Comparison of ENCODE assay signal across 14 mouse cellular contexts in the genomic region with DNA sequence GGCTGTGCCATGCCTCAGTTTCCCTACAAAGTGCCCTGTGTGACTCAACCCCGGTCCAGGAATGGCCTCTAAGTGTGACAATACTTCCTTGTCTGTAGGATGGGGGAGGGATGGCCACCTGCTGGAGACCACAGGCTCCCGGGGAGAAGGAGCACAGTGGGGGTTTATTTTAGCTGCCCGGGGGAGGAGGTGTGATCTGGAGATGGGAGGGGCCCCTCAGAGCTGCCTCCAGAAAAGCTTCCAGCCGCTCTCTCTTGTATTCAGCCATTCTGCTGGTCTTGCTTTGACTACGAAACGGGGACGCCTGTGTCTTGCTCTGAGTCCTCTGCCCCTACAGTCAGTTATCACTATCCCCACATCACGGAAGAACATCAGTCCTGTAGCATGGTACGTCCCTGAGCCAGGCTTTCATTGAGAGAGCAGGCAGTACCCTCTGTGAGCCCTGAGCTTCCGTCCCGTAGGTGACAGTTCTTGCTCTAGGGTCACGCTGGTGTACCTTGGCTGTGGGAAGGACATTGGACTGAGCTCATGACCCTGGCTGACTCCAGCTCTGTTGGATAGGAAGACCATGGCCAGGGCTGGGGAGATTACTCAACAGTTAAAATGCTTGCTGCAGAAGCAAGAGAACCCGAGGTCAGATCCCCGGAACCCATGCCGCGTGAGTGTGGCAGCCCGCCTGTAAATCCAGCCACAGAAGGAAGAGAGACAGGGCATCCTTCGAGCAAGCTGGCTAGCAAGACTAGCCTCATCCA. TPM values are rescaled to one million over a fixed set of nuclear protein-coding genes. Genes with fewer than 3 reads are reported as not detected.
DNase-seq lines count a peak whose midpoint lies in the region; ATAC-seq and TF ChIP-seq lines count a peak whose summit lies in the region.
"Had no signal": no experiment of that assay in that cellular context is flagged by ENCODE, and none has a peak within 500 bp of the region (broad histone marks: within the 10 kb centered on the region; RNA-seq: fewer than 3 reads in every experiment).

No protein-coding gene starts in this region.

- H3K9ac ChIP-seq in liver, embryonic 11.5 days (ENCODE audit: low read depth, low read length), result no peak overlapping the region
- no peak overlapping the region for H3K9ac ChIP-seq in stomach, postnatal 0 days (ENCODE audit: low read length)

- H3K27ac ChIP-seq in layer of hippocampus, adult 2 months, result peak overlapping the region; percentile 59
- no peak overlapping the region for H3K27ac ChIP-seq in liver, embryonic 11.5 days (ENCODE audit: low read depth, low read length)
- H3K27ac ChIP-seq in stomach, postnatal 0 days (replicated peaks), result no peak overlapping the region
- H3K27ac ChIP-seq: embryonic facial prominence, embryonic 10.5 days had no signal

- H3K4me2 ChIP-seq in liver, embryonic 11.5 days, result no peak overlapping the region
- no peak overlapping the region for H3K4me2 ChIP-seq in stomach, postnatal 0 days (replicated peaks; ENCODE audit: low read depth)

- 58% methylated on average over 18 of the region's 18 CpGs for WGBS in liver, embryonic 11.5 days
- WGBS in stomach, postnatal 0 days, result 62% methylated on average over 18 of the region's 18 CpGs

- 0 out of 2 replicates have a peak, but pooled peaks have one; percentile 35 for ATAC-seq in liver, embryonic 11.5 days (replicated peaks; ENCODE audit: low FRiP score)
- no peak for ATAC-seq in stomach, postnatal 0 days (ENCODE audit: low FRiP score, low TSS enrichment)
- ATAC-seq: lung, postnatal 0 days had no signal

- peak; percentile 74 for DNase-seq in adrenal gland, adult 2 months
- no peak for DNase-seq in adrenal gland, postnatal 25 days
- no peak for DNase-seq in layer of hippocampus, adult 2 months (ENCODE audit: low spot score in 2 of 2)
- no peak for DNase-seq in layer of hippocampus, postnatal 10 days (ENCODE audit: low spot score in 2 of 2)
- DNase-seq in liver, embryonic 11.5 days (ENCODE audit: low spot score), result no peak
- peak; percentile 74 to 82 for DNase-seq in right cerebral cortex, postnatal 36 days (ENCODE audit: low spot score in 2 of 2)
- DNase-seq in stomach, postnatal 0 days (ENCODE audit: low spot score), result no peak
- no peak for DNase-seq in cerebellum, adult 18-20 months
- DNase-seq: cerebellum, adult 11-12 months; heart, postnatal 4 days had no signal

- no peaks in the 10 kb centered on the region for H3K36me3 ChIP-seq in liver, embryonic 11.5 days (ENCODE audit: control insufficient read depth, insufficient read depth, low read length)
- no peaks in the 10 kb centered on the region for H3K36me3 ChIP-seq in stomach, postnatal 0 days (ENCODE audit: control insufficient read depth, insufficient read depth, low read length)

- TF ChIP-seq EP300 in stomach, postnatal 0 days (optimal IDR thresholded peaks at IDR 0.05), result no peak

- H3K4me1 ChIP-seq in liver, embryonic 11.5 days (replicated peaks; ENCODE audit: control insufficient read depth, insufficient read depth, low read length), result peaks cover 16% of the 10 kb centered on the region
- H3K4me1 ChIP-seq in stomach, postnatal 0 days (replicated peaks; ENCODE audit: control insufficient read depth, insufficient read depth), result no peaks in the 10 kb centered on the region

- no peak for TF ChIP-seq CTCF in layer of hippocampus, adult 2 months (conservative IDR thresholded peaks at IDR 0.05)
- TF ChIP-seq CTCF in stomach, postnatal 0 days (IDR thresholded peaks at IDR 0.05; ENCODE audit: low read depth), result no peak

- 0 out of 2 replicates have a peak, but pooled peaks cover 5% of the 10 kb centered on the region for H3K9me3 ChIP-seq in liver, embryonic 11.5 days (ENCODE audit: control insufficient read depth, low read length)
- no peaks in the 10 kb centered on the region for H3K9me3 ChIP-seq in stomach, postnatal 0 days (ENCODE audit: control insufficient read depth, low read length)

- H3K4me3 ChIP-seq in layer of hippocampus, adult 2 months, result no peak overlapping the region
- H3K4me3 ChIP-seq in liver, embryonic 11.5 days (ENCODE audit: low read depth, low read length), result no peak overlapping the region
- H3K4me3 ChIP-seq in stomach, postnatal 0 days (ENCODE audit: low read depth, low read length), result no peak overlapping the region
- H3K4me3 ChIP-seq: embryonic facial prominence, embryonic 10.5 days had no signal

- no peaks in the 10 kb centered on the region for H3K27me3 ChIP-seq in liver, embryonic 11.5 days (replicated peaks; ENCODE audit: control insufficient read depth, insufficient read depth, low read length)
- H3K27me3 ChIP-seq in stomach, postnatal 0 days (ENCODE audit: control insufficient read depth, insufficient read depth, low read length), result no peaks in the 10 kb centered on the region

RNA-seq across cellular contexts. Expression of a gene that starts 12.5 kb away (rescaled TPM):
- total RNA-seq in adrenal gland, adult 2 months (2021), result 1 to 10 TPM; 5.9 to 7.5 TPM
- 23.2 and 31.8 TPM in 2 replicates for polyA plus RNA-seq in adrenal gland, adult 2 months (2012; rRNA removed)
- total RNA-seq in adrenal gland, postnatal 25 days (2021), result 10.4 and 11.1 TPM in 2 replicates
- 10 to 100 TPM; 92.3 to 97.6 TPM for total RNA-seq in layer of hippocampus, adult 2 months (2021)
- 100 to 1,000 TPM; 182 to 196 TPM for total RNA-seq in layer of hippocampus, postnatal 10 days (2021)
- 6.2 and 6.4 TPM in 2 replicates for polyA plus RNA-seq in liver, embryonic 11.5 days (2014; fragmentation: Nextera tagmentation; extraction: Ambion mirVana)
- polyA plus RNA-seq in stomach, postnatal 0 days (2015; fragmentation: Nextera tagmentation; extraction: Ambion mirVana), result 5.3 TPM in 2 replicates

RNA-seq across cellular contexts. Expression of a gene that starts 26.8 kb away (rescaled TPM):
- total RNA-seq in adrenal gland, adult 2 months (2021), result 10 to 100 TPM; 51.7 to 52.4 TPM
- polyA plus RNA-seq in adrenal gland, adult 2 months (2012; rRNA removed), result 90.8 and 100.0 TPM in 2 replicates
- 54.5 and 61.8 TPM in 2 replicates for total RNA-seq in adrenal gland, postnatal 25 days (2021)
- total RNA-seq in layer of hippocampus, adult 2 months (2021), result 10 to 100 TPM; 30.0 to 32.7 TPM
- total RNA-seq in layer of hippocampus, postnatal 10 days (2021), result 10 to 100 TPM; 41.1 to 49.2 TPM
- polyA plus RNA-seq in liver, embryonic 11.5 days (2014; fragmentation: Nextera tagmentation; extraction: Ambion mirVana), result 64.9 and 71.1 TPM in 2 replicates
- 56.5 and 64.0 TPM in 2 replicates for polyA plus RNA-seq in stomach, postnatal 0 days (2015; fragmentation: Nextera tagmentation; extraction: Ambion mirVana)

RNA-seq across cellular contexts. Expression of a gene that starts 28.2 kb away (rescaled TPM):
- total RNA-seq in adrenal gland, adult 2 months (2021), result 10 to 100 TPM; 30.7 to 43.3 TPM
- polyA plus RNA-seq in adrenal gland, adult 2 months (2012; rRNA removed), result 85.4 and 105 TPM in 2 replicates
- 29.6 and 38.8 TPM in 2 replicates for total RNA-seq in adrenal gland, postnatal 25 days (2021)
- total RNA-seq in layer of hippocampus, adult 2 months (2021), result 10 to 100 TPM; 39.1 to 43.1 TPM
- total RNA-seq in layer of hippocampus, postnatal 10 days (2021), result 10 to 100 TPM; 35.5 to 38.0 TPM
- 25.1 and 27.2 TPM in 2 replicates for polyA plus RNA-seq in liver, embryonic 11.5 days (2014; fragmentation: Nextera tagmentation; extraction: Ambion mirVana)
- 24.3 and 26.1 TPM in 2 replicates for polyA plus RNA-seq in stomach, postnatal 0 days (2015; fragmentation: Nextera tagmentation; extraction: Ambion mirVana)

RNA-seq across cellular contexts. Expression of a gene that starts 29.0 kb away (rescaled TPM):
- total RNA-seq in adrenal gland, adult 2 months (2021), result 10 to 100 TPM; 46.3 to 62.4 TPM
- polyA plus RNA-seq in adrenal gland, adult 2 months (2012; rRNA removed), result 62.8 and 65.6 TPM in 2 replicates
- 58.5 and 66.1 TPM in 2 replicates for total RNA-seq in adrenal gland, postnatal 25 days (2021)
- total RNA-seq in layer of hippocampus, adult 2 months (2021), result 10 to 100 TPM; 49.9 to 53.4 TPM
- 10 to 100 TPM; 49.8 to 54.7 TPM for total RNA-seq in layer of hippocampus, postnatal 10 days (2021)
- 157 and 158 TPM in 2 replicates for polyA plus RNA-seq in liver, embryonic 11.5 days (2014; fragmentation: Nextera tagmentation; extraction: Ambion mirVana)
- polyA plus RNA-seq in stomach, postnatal 0 days (2015; fragmentation: Nextera tagmentation; extraction: Ambion mirVana), result 46.8 and 51.9 TPM in 2 replicates

RNA-seq across cellular contexts. Expression of a gene that starts 42.3 kb away (rescaled TPM):
- 1 to 10 TPM; 1.4 to 4.5 TPM for total RNA-seq in adrenal gland, adult 2 months (2021)
- 7.4 and 9.7 TPM in 2 replicates for polyA plus RNA-seq in adrenal gland, adult 2 months (2012; rRNA removed)
- total RNA-seq in adrenal gland, postnatal 25 days (2021), result 2.2 and 4.1 TPM in 2 replicates
- total RNA-seq in layer of hippocampus, adult 2 months (2021), result 10 to 100 TPM; 29.4 to 30.3 TPM
- total RNA-seq in layer of hippocampus, postnatal 10 days (2021), result 10 to 100 TPM; 31.7 to 34.8 TPM
- 2.6 and 3.0 TPM in 2 replicates for polyA plus RNA-seq in liver, embryonic 11.5 days (2014; fragmentation: Nextera tagmentation; extraction: Ambion mirVana)
- 3.3 and 3.4 TPM in 2 replicates for polyA plus RNA-seq in stomach, postnatal 0 days (2015; fragmentation: Nextera tagmentation; extraction: Ambion mirVana)
- total RNA-seq: megakaryocyte-erythroid progenitor cell, adult 5-6 weeks; monocyte, adult 5-6 weeks had no signal

Comparison
In these comparisons a context has a peak if more than half of its experiments do, and no peak if none do; other contexts are left out.
1. DNase-seq: peak in adrenal gland, adult 2 months (single experiment) and right cerebral cortex, postnatal 36 days (2 of 2); none in adrenal gland, postnatal 25 days (single experiment), layer of hippocampus, adult 2 months (0 of 2), layer of hippocampus, postnatal 10 days (0 of 2), liver, embryonic 11.5 days (single experiment), stomach, postnatal 0 days (single experiment) and cerebellum, adult 18-20 months (0 of 2).